Mouse (Mus musculus): ENCODE data around the gene Smpx.

Gene Smpx

GRCm38 (mm10) chrX:157698862-157699261 lies at the start of gene Smpx:
Gene Smpx (plus strand): TSS chrX:157698910.
- DNase-seq (ENCODE audit: low read depth in 2 of 2, low spot score in 2 of 2), result no peak

GRCm38 (mm10) chrX:157655047-157655446 lies 43.7 kb upstream of the Smpx start:
- no peak for DNase-seq (ENCODE audit: low read depth in 2 of 2, low spot score in 2 of 2)

GRCm38 (mm10) chrX:157657356-157657755 lies 41.4 kb upstream of the Smpx start:
- DNase-seq (ENCODE audit: low read depth in 2 of 2, low spot score in 2 of 2), result no peak

GRCm38 (mm10) chrX:157671820-157672219 lies 26.9 kb upstream of the Smpx start:
- no peak for DNase-seq (ENCODE audit: low read depth in 2 of 2, low spot score in 2 of 2)

GRCm38 (mm10) chrX:157674667-157675350 lies 23.9 kb upstream of the Smpx start:
- no peak for DNase-seq (ENCODE audit: low read depth in 2 of 2, low spot score in 2 of 2)

- DNase-seq (ENCODE audit: low read depth in 2 of 2, low spot score in 2 of 2), result no peak
Measured at GRCm38 (mm10) chrX:157691186-157691585, 7.5 kb upstream of the Smpx start.

- DNase-seq (ENCODE audit: low read depth in 2 of 2, low spot score in 2 of 2), result no peak
Measured at GRCm38 (mm10) chrX:157697591-157698135, 1.0 kb upstream of the Smpx start.

GRCm38 (mm10) chrX:157707236-157707635 lies 8.5 kb downstream of the Smpx start:
- DNase-seq (ENCODE audit: low read depth in 2 of 2, low spot score in 2 of 2), result no peak

- no peak for DNase-seq (ENCODE audit: low read depth in 2 of 2, low spot score in 2 of 2)
Measured at GRCm38 (mm10) chrX:157708616-157709280, 10.0 kb downstream of the Smpx start.

- DNase-seq (ENCODE audit: low read depth in 2 of 2, low spot score in 2 of 2), result no peak
Measured at GRCm38 (mm10) chrX:157719907-157720306, 21.2 kb downstream of the Smpx start.

GRCm38 (mm10) chrX:157730622-157731341 lies 32.1 kb downstream of the Smpx start:
- DNase-seq (ENCODE audit: low read depth in 2 of 2, low spot score in 2 of 2), result no peak

- no peak for DNase-seq (ENCODE audit: low read depth in 2 of 2, low spot score in 2 of 2)
Measured at GRCm38 (mm10) chrX:157731658-157732314, 33.1 kb downstream of the Smpx start.

- no peak for DNase-seq (ENCODE audit: low read depth in 2 of 2, low spot score in 2 of 2)
Measured at GRCm38 (mm10) chrX:157732346-157732745, 33.6 kb downstream of the Smpx start.

- no peak for DNase-seq (ENCODE audit: low read depth in 2 of 2, low spot score in 2 of 2)
Measured at GRCm38 (mm10) chrX:157733836-157734235, 35.1 kb downstream of the Smpx start.

- DNase-seq (ENCODE audit: low read depth in 2 of 2, low spot score in 2 of 2), result no peak
Measured at GRCm38 (mm10) chrX:157734341-157734740, 35.6 kb downstream of the Smpx start.

GRCm38 (mm10) chrX:157747815-157748544 lies 49.3 kb downstream of the Smpx start:
- no peak for DNase-seq (ENCODE audit: low read depth in 2 of 2, low spot score in 2 of 2)

- DNase-seq (ENCODE audit: low read depth in 2 of 2, low spot score in 2 of 2), result no peak
Measured at GRCm38 (mm10) chrX:157754559-157754958, 55.8 kb downstream of the Smpx start.

GRCm38 (mm10) chrX:157762542-157762941 lies 63.8 kb downstream of the Smpx start:
- DNase-seq (ENCODE audit: low read depth in 2 of 2, low spot score in 2 of 2), result no peak

- no peak for DNase-seq (ENCODE audit: low read depth in 2 of 2, low spot score in 2 of 2)
Measured at GRCm38 (mm10) chrX:157801669-157802068, 103.0 kb downstream of the Smpx start.

All from CD8-positive naive resting alpha-beta T cell, adult 2 months (primary cell).